Mouse (Mus musculus) stomach, embryonic 14.5 days (tissue): ENCODE data around the gene Ntn1. TPM values are rescaled to one million over a fixed set of nuclear protein-coding genes. Genes with fewer than 3 reads are reported as not detected.

Experiments
- ATAC-seq: fragments of 200-750 bp; cut with Nextera tagmentation; 2 replicates; pipeline ENCODE4 v1.8.0; 2017; ENCODE audit warnings: low read depth, moderate TSS enrichment; ENCODE audit not compliant: insufficient number of reproducible peaks, insufficient read depth, low FRiP score
- H3K27ac ChIP-seq: fragments of 300-500 bp; sonication (generic); 2 replicates; pipeline ENCODE4 v1.5.1; 2014; ENCODE audit warnings: mild to moderate bottlenecking, low read length, moderate library complexity, mixed read lengths
- H3K27me3 ChIP-seq: fragments of 300-500 bp; sonication (generic); 2 replicates; pipeline ENCODE4 v1.6.1; 2014; ENCODE audit warnings: low read length, control low read depth, mixed read lengths; ENCODE audit not compliant: control insufficient read depth, insufficient read depth
- H3K36me3 ChIP-seq: fragments of 300-500 bp; sonication (generic); 2 replicates; pipeline ENCODE4 v1.6.1; 2014; ENCODE audit warnings: mild to moderate bottlenecking, control low read depth, low read length, moderate library complexity, mixed read lengths; ENCODE audit not compliant: control insufficient read depth, insufficient read depth
- H3K4me1 ChIP-seq: fragments of 300-500 bp; sonication (generic); 2 replicates; pipeline ENCODE4 v1.6.1; 2014; ENCODE audit warnings: low read length, control low read depth, mixed read lengths; ENCODE audit not compliant: control insufficient read depth, insufficient read depth
- H3K4me2 ChIP-seq: fragments of 300-500 bp; sonication (generic); replicated peaks from 2 replicates; pipeline ENCODE4 v1.6.1; 2014; ENCODE audit warnings: low read depth, low read length, control low read depth
- H3K4me3 ChIP-seq: fragments of 300-500 bp; sonication (generic); 2 replicates; pipeline ENCODE4 v1.5.1; 2014; ENCODE audit warnings: low read depth, low read length, control low read depth
- H3K9ac ChIP-seq: fragments of 300-500 bp; sonication (generic); replicated peaks from 2 replicates; pipeline ENCODE4 v1.6.1; 2014; ENCODE audit warnings: low read depth, mild to moderate bottlenecking, control low read depth, low read length, moderate library complexity, mixed read lengths
- H3K9me3 ChIP-seq: fragments of 300-500 bp; sonication (generic); 2 replicates; pipeline ENCODE4 v1.6.1; 2016; ENCODE audit warnings: low read depth, low read length, control low read depth; ENCODE audit not compliant: control insufficient read depth
- WGBS: fragments of 180-500 bp; shearing (Covaris S2); extraction: QIAGEN DNeasy Blood & Tissue Kit; methylation state at CpG from one replicate; pipeline ENCODE4 v1.1.7; 2014; 5-methylcytosine and 5-hydroxymethylcytosine counted together
- polyA plus RNA-seq: library from polyadenylated mRNA; unstranded; fragments of >200 nt; fragmentation: Nextera tagmentation; extraction: Ambion mirVana; gene quantifications from 2 replicates; pipeline ENCODE4 v1.2.1, GENCODE M21; 2014

Gene Ntn1
- polyA plus RNA-seq, 1 experiment from 2014 or later = 8.7 TPM

- Histone ChIP-seq H3K4me3 (peak overlapping the region; percentile 70), H3K36me3 (no peaks in the 10 kb centered on the region), H3K27ac (no peak overlapping the region), H3K4me2 (peak overlapping the region; percentile 94), H3K27me3 (0 out of 2 replicates have a peak, but pooled peaks cover 7% of the 10 kb centered on the region), H3K9ac (peak overlapping the region; percentile 63), H3K4me1 (peaks cover 18% of the 10 kb centered on the region), H3K9me3 (no peaks in the 10 kb centered on the region)
- under 1% methylated on average over 94 of the region's 94 CpGs for WGBS
- ATAC-seq = peak; percentile 20; the same call in 1 of the 2 replicates
Observed at GRCm38 (mm10) chr11:68385021-68385821, 15.4 kb downstream of the Ntn1 start.

- no peak for ATAC-seq
- no peaks in the 10 kb centered on the region for H3K9me3 ChIP-seq
- peak overlapping the region; percentile 63 for H3K9ac ChIP-seq
- peaks cover 21% of the 10 kb centered on the region for H3K4me1 ChIP-seq
- WGBS = 4% methylated on average over 27 of the region's 27 CpGs
- peak overlapping the region; percentile 70 for H3K4me3 ChIP-seq
- peak overlapping the region; percentile 94 for H3K4me2 ChIP-seq
- no peaks in the 10 kb centered on the region for H3K36me3 ChIP-seq
- H3K27me3 ChIP-seq = 0 out of 2 replicates have a peak, but pooled peaks cover 7% of the 10 kb centered on the region
- H3K27ac ChIP-seq = no peak overlapping the region
Observed at GRCm38 (mm10) chr11:68384592-68385020, 16.0 kb downstream of the Ntn1 start.

GRCm38 (mm10) chr11:68384131-68384530 is 16.5 kb downstream of the Ntn1 start:
- no peak overlapping the region for H3K27ac ChIP-seq
- peak overlapping the region; percentile 63 for H3K9ac ChIP-seq
- H3K36me3 ChIP-seq = no peaks in the 10 kb centered on the region
- H3K4me2 ChIP-seq = peak overlapping the region; percentile 94
- no peak for ATAC-seq
- no peaks in the 10 kb centered on the region for H3K9me3 ChIP-seq
- H3K27me3 ChIP-seq = 0 out of 2 replicates have a peak, but pooled peaks cover 7% of the 10 kb centered on the region
- H3K4me1 ChIP-seq = peaks cover 26% of the 10 kb centered on the region
- 19% methylated on average over 12 of the region's 12 CpGs for WGBS
- peak overlapping the region; percentile 70 for H3K4me3 ChIP-seq

GRCm38 (mm10) chr11:68383519-68383918 is 17.1 kb downstream of the Ntn1 start:
- WGBS = 36% methylated on average over 10 of the region's 10 CpGs
- ATAC-seq = no peak
- 0 out of 2 replicates have a peak, but pooled peaks cover 7% of the 10 kb centered on the region for H3K27me3 ChIP-seq
- peak overlapping the region; percentile 94 for H3K4me2 ChIP-seq
- H3K9me3 ChIP-seq = no peaks in the 10 kb centered on the region
- H3K27ac ChIP-seq = no peak overlapping the region
- no peak overlapping the region for H3K9ac ChIP-seq
- H3K4me1 ChIP-seq = peaks cover 31% of the 10 kb centered on the region
- peak overlapping the region; percentile 70 for H3K4me3 ChIP-seq
- no peaks in the 10 kb centered on the region for H3K36me3 ChIP-seq

GRCm38 (mm10) chr11:68381833-68382232 is 18.8 kb downstream of the Ntn1 start:
- Histone ChIP-seq H3K9me3 (no peaks in the 10 kb centered on the region), H3K36me3 (no peaks in the 10 kb centered on the region), H3K4me2 (no peak overlapping the region), H3K27ac (no peak overlapping the region), H3K4me1 (peaks cover 34% of the 10 kb centered on the region), H3K4me3 (no peak overlapping the region), H3K9ac (no peak overlapping the region), H3K27me3 (0 out of 2 replicates have a peak, but pooled peaks cover 7% of the 10 kb centered on the region)
- no peak for ATAC-seq
- WGBS = 59% methylated on average over 1 of the region's 1 CpGs

GRCm38 (mm10) chr11:68381318-68381717 is 19.3 kb downstream of the Ntn1 start:
- ATAC-seq = no peak
- WGBS = 70% methylated on average over 9 of the region's 9 CpGs
- H3K4me2 ChIP-seq = no peak overlapping the region
- no peaks in the 10 kb centered on the region for H3K9me3 ChIP-seq
- H3K4me1 ChIP-seq = peaks cover 34% of the 10 kb centered on the region
- H3K9ac ChIP-seq = no peak overlapping the region
- H3K27me3 ChIP-seq = 0 out of 2 replicates have a peak, but pooled peaks cover 7% of the 10 kb centered on the region
- no peaks in the 10 kb centered on the region for H3K36me3 ChIP-seq
- no peak overlapping the region for H3K4me3 ChIP-seq
- H3K27ac ChIP-seq = no peak overlapping the region

GRCm38 (mm10) chr11:68378946-68379764 is 21.5 kb downstream of the Ntn1 start:
- no peaks in the 10 kb centered on the region for H3K9me3 ChIP-seq
- 0 out of 2 replicates have a peak, but pooled peaks have one; percentile 42 for ATAC-seq
- H3K36me3 ChIP-seq = no peaks in the 10 kb centered on the region
- peak overlapping the region; percentile 73; the same call in 1 of the 2 replicates for H3K27ac ChIP-seq
- H3K4me2 ChIP-seq = peak overlapping the region; percentile 32
- no peak overlapping the region for H3K9ac ChIP-seq
- no peak overlapping the region for H3K4me3 ChIP-seq
- 6% methylated on average over 16 of the region's 16 CpGs for WGBS
- peaks cover 21% of the 10 kb centered on the region for H3K4me1 ChIP-seq
- H3K27me3 ChIP-seq = no peaks in the 10 kb centered on the region

GRCm38 (mm10) chr11:68378419-68378818 is 22.2 kb downstream of the Ntn1 start:
- no peak for ATAC-seq
- H3K36me3 ChIP-seq = no peaks in the 10 kb centered on the region
- H3K4me1 ChIP-seq = peaks cover 23% of the 10 kb centered on the region
- H3K4me2 ChIP-seq = no peak overlapping the region
- peak overlapping the region; percentile 69; the same call in 1 of the 2 replicates for H3K27ac ChIP-seq
- no peak overlapping the region for H3K9ac ChIP-seq
- no peaks in the 10 kb centered on the region for H3K27me3 ChIP-seq
- no peaks in the 10 kb centered on the region for H3K9me3 ChIP-seq
- WGBS = 18% methylated on average over 5 of the region's 5 CpGs
- H3K4me3 ChIP-seq = no peak overlapping the region
